Mouse (Mus musculus): ENCODE data around the gene Akt2. TPM values are rescaled to one million over a fixed set of nuclear protein-coding genes. Genes with fewer than 3 reads are reported as not detected.

The Akt2 gene
- polyA plus RNA-seq, 1 experiment from 2014 or later, result 82.3 TPM

GRCm38 (mm10) chr7:27578465-27578864 lies 12.9 kb upstream of the Akt2 start:
- no peaks in the 10 kb centered on the region for H3K27me3 ChIP-seq (ENCODE audit: control insufficient read depth, insufficient read depth, low read length)
- H3K4me2 ChIP-seq (ENCODE audit: low read depth, low read length), result no peak overlapping the region
- H3K4me3 ChIP-seq (ENCODE audit: low read length), result no peak overlapping the region
- peaks cover 63% of the 10 kb centered on the region for H3K36me3 ChIP-seq (ENCODE audit: control insufficient read depth, insufficient read depth)
- H3K27ac ChIP-seq (ENCODE audit: low read length), result no peak overlapping the region
- H3K9me3 ChIP-seq (replicated peaks; ENCODE audit: control insufficient read depth, low read length), result no peaks in the 10 kb centered on the region
- H3K4me1 ChIP-seq (ENCODE audit: control insufficient read depth, insufficient read depth, low read length), result no peaks in the 10 kb centered on the region
- ATAC-seq (replicated peaks; ENCODE audit: extremely low read depth, insufficient read depth, low FRiP score), result no peak
- WGBS, result 83% methylated on average over 7 of the region's 7 CpGs
- H3K9ac ChIP-seq (ENCODE audit: low read length), result no peak overlapping the region

- H3K9me3 ChIP-seq (replicated peaks; ENCODE audit: control insufficient read depth, low read length), result no peaks in the 10 kb centered on the region
- peaks cover 57% of the 10 kb centered on the region for H3K36me3 ChIP-seq (ENCODE audit: control insufficient read depth, insufficient read depth)
- WGBS, result 87% methylated on average over 14 of the region's 14 CpGs
Observed at GRCm38 (mm10) chr7:27580380-27581174, 10.8 kb upstream of the Akt2 start.

GRCm38 (mm10) chr7:27586861-27587260 lies 4.5 kb upstream of the Akt2 start:
- no peaks in the 10 kb centered on the region for H3K27me3 ChIP-seq (ENCODE audit: control insufficient read depth, insufficient read depth, low read length)
- no peak overlapping the region for H3K4me2 ChIP-seq (ENCODE audit: low read depth, low read length)
- no peak overlapping the region for H3K4me3 ChIP-seq (ENCODE audit: low read length)
- no peak overlapping the region for H3K9ac ChIP-seq (ENCODE audit: low read length)
- no peak overlapping the region for H3K27ac ChIP-seq (ENCODE audit: low read length)
- no peaks in the 10 kb centered on the region for H3K9me3 ChIP-seq (replicated peaks; ENCODE audit: control insufficient read depth, low read length)
- H3K4me1 ChIP-seq (ENCODE audit: control insufficient read depth, insufficient read depth, low read length), result no peaks in the 10 kb centered on the region
- peaks cover 9% of the 10 kb centered on the region; the same call in 1 of the 2 replicates for H3K36me3 ChIP-seq (ENCODE audit: control insufficient read depth, insufficient read depth)
- no peak for ATAC-seq (replicated peaks; ENCODE audit: extremely low read depth, insufficient read depth, low FRiP score)
- WGBS, result 78% methylated on average over 2 of the region's 2 CpGs

More at GRCm38 (mm10) chr7:27580380-27581174, 10.8 kb upstream of the Akt2 start:
- ATAC-seq (replicated peaks; ENCODE audit: extremely low read depth, insufficient read depth, low FRiP score), result no peak
- H3K9ac ChIP-seq (ENCODE audit: low read length), result no peak overlapping the region
- no peak overlapping the region for H3K4me3 ChIP-seq (ENCODE audit: low read length)
- H3K4me1 ChIP-seq (ENCODE audit: control insufficient read depth, insufficient read depth, low read length), result no peaks in the 10 kb centered on the region
- no peak overlapping the region for H3K27ac ChIP-seq (ENCODE audit: low read length)
- no peaks in the 10 kb centered on the region for H3K27me3 ChIP-seq (ENCODE audit: control insufficient read depth, insufficient read depth, low read length)
- no peak overlapping the region for H3K4me2 ChIP-seq (ENCODE audit: low read depth, low read length)

GRCm38 (mm10) chr7:27587741-27588140 lies 3.6 kb upstream of the Akt2 start:
- Histone ChIP-seq H3K4me1 (ENCODE audit: control insufficient read depth, insufficient read depth, low read length) (peaks cover under 1% of the 10 kb centered on the region; the same call in 1 of the 2 replicates), H3K4me3 (ENCODE audit: low read length) (no peak overlapping the region), H3K36me3 (ENCODE audit: control insufficient read depth, insufficient read depth) (0 out of 2 replicates have a peak, but pooled peaks cover 2% of the 10 kb centered on the region), H3K9me3 (replicated peaks; ENCODE audit: control insufficient read depth, low read length) (no peaks in the 10 kb centered on the region), H3K27me3 (ENCODE audit: control insufficient read depth, insufficient read depth, low read length) (no peaks in the 10 kb centered on the region), H3K27ac (ENCODE audit: low read length) (no peak overlapping the region), H3K4me2 (ENCODE audit: low read depth, low read length) (no peak overlapping the region), H3K9ac (ENCODE audit: low read length) (no peak overlapping the region)
- WGBS, result 77% methylated on average over 2 of the region's 2 CpGs
- no peak for ATAC-seq (replicated peaks; ENCODE audit: extremely low read depth, insufficient read depth, low FRiP score)

GRCm38 (mm10) chr7:27590088-27590487 lies 1.3 kb upstream of the Akt2 start:
- Histone ChIP-seq H3K36me3 (ENCODE audit: control insufficient read depth, insufficient read depth) (no peaks in the 10 kb centered on the region), H3K4me2 (ENCODE audit: low read depth, low read length) (no peak overlapping the region), H3K9ac (ENCODE audit: low read length) (no peak overlapping the region), H3K4me1 (ENCODE audit: control insufficient read depth, insufficient read depth, low read length) (peaks cover 19% of the 10 kb centered on the region), H3K27me3 (ENCODE audit: control insufficient read depth, insufficient read depth, low read length) (no peaks in the 10 kb centered on the region), H3K27ac (ENCODE audit: low read length) (no peak overlapping the region), H3K4me3 (ENCODE audit: low read length) (no peak overlapping the region), H3K9me3 (replicated peaks; ENCODE audit: control insufficient read depth, low read length) (no peaks in the 10 kb centered on the region)
- no peak for ATAC-seq (replicated peaks; ENCODE audit: extremely low read depth, insufficient read depth, low FRiP score)
- WGBS, result 95% methylated on average over 4 of the region's 4 CpGs

- Histone ChIP-seq H3K27ac (ENCODE audit: low read length) (peak overlapping the region; percentile 98), H3K27me3 (ENCODE audit: control insufficient read depth, insufficient read depth, low read length) (no peaks in the 10 kb centered on the region), H3K9me3 (replicated peaks; ENCODE audit: control insufficient read depth, low read length) (no peaks in the 10 kb centered on the region), H3K4me1 (ENCODE audit: control insufficient read depth, insufficient read depth, low read length) (peaks cover 19% of the 10 kb centered on the region), H3K4me2 (ENCODE audit: low read depth, low read length) (peak overlapping the region; percentile 73), H3K36me3 (ENCODE audit: control insufficient read depth, insufficient read depth) (no peaks in the 10 kb centered on the region), H3K9ac (ENCODE audit: low read length) (peak overlapping the region; percentile 77), H3K4me3 (ENCODE audit: low read length) (peak overlapping the region; percentile 85)
- ATAC-seq (replicated peaks; ENCODE audit: extremely low read depth, insufficient read depth, low FRiP score), result no peak
- WGBS, result 64% methylated on average over 4 of the region's 4 CpGs
Observed at GRCm38 (mm10) chr7:27590566-27591213, 662 bp upstream of the Akt2 start.

- 1% methylated on average over 17 of the region's 17 CpGs for WGBS
- peak; percentile 42 for ATAC-seq (replicated peaks; ENCODE audit: extremely low read depth, insufficient read depth, low FRiP score)
- Histone ChIP-seq H3K9me3 (replicated peaks; ENCODE audit: control insufficient read depth, low read length) (no peaks in the 10 kb centered on the region), H3K27me3 (ENCODE audit: control insufficient read depth, insufficient read depth, low read length) (no peaks in the 10 kb centered on the region), H3K9ac (ENCODE audit: low read length) (peak overlapping the region; percentile 95), H3K4me3 (ENCODE audit: low read length) (peak overlapping the region; percentile 85), H3K4me2 (ENCODE audit: low read depth, low read length) (peak overlapping the region; percentile 66), H3K27ac (ENCODE audit: low read length) (peak overlapping the region; percentile 98), H3K36me3 (ENCODE audit: control insufficient read depth, insufficient read depth) (no peaks in the 10 kb centered on the region), H3K4me1 (ENCODE audit: control insufficient read depth, insufficient read depth, low read length) (peaks cover 34% of the 10 kb centered on the region)
Observed at GRCm38 (mm10) chr7:27592217-27592929, 1.0 kb downstream of the Akt2 start.

- WGBS, result 38% methylated on average over 12 of the region's 12 CpGs
- Histone ChIP-seq H3K9me3 (replicated peaks; ENCODE audit: control insufficient read depth, low read length) (no peaks in the 10 kb centered on the region), H3K4me1 (ENCODE audit: control insufficient read depth, insufficient read depth, low read length) (peaks cover 41% of the 10 kb centered on the region), H3K4me2 (ENCODE audit: low read depth, low read length) (peak overlapping the region; percentile 66), H3K36me3 (ENCODE audit: control insufficient read depth, insufficient read depth) (no peaks in the 10 kb centered on the region), H3K4me3 (ENCODE audit: low read length) (peak overlapping the region; percentile 85), H3K27ac (ENCODE audit: low read length) (peak overlapping the region; percentile 98), H3K27me3 (ENCODE audit: control insufficient read depth, insufficient read depth, low read length) (no peaks in the 10 kb centered on the region), H3K9ac (ENCODE audit: low read length) (peak overlapping the region; percentile 95)
- no peak for ATAC-seq (replicated peaks; ENCODE audit: extremely low read depth, insufficient read depth, low FRiP score)
Observed at GRCm38 (mm10) chr7:27592934-27593645, 1.7 kb downstream of the Akt2 start.
